Mouse (Mus musculus): Measurements from ENCODE around the gene Lilra5. TPM values are rescaled to one million over a fixed set of nuclear protein-coding genes. Genes with fewer than 3 reads are reported as not detected.
"Not testable (repeated sequence)": the region's sequence is repeated elsewhere in the genome, so short reads cannot be mapped to it uniquely, and the experiment has no call there.

Lilra5 gene
- polyA plus RNA-seq, 1 experiment from 2014 or later, result 0.13 TPM

- not testable (repeated sequence) for H3K4me2 ChIP-seq; H3K9ac ChIP-seq; H3K4me3 ChIP-seq; H3K27ac ChIP-seq; ATAC-seq (replicated peaks); H3K27me3 ChIP-seq (replicated peaks); H3K9me3 ChIP-seq; H3K36me3 ChIP-seq (replicated peaks); H3K4me1 ChIP-seq
- 91% methylated on average over 10 of the region's 10 CpGs for WGBS
These were observed 37.9 kb downstream of the Lilra5 start for GRCm38 (mm10) chr7:4275500-4275899.

GRCm38 (mm10) chr7:4292638-4293037 lies 55.1 kb downstream of the Lilra5 start:
- H3K27ac ChIP-seq, result no peak overlapping the region
- no peak for ATAC-seq (replicated peaks)
- WGBS, result 73% methylated on average over 5 of the region's 5 CpGs
- no peaks in the 10 kb centered on the region for H3K36me3 ChIP-seq (replicated peaks)
- H3K9me3 ChIP-seq, result 0 out of 2 replicates have a peak, but pooled peaks cover 4% of the 10 kb centered on the region
- H3K4me3 ChIP-seq, result no peak overlapping the region
- no peaks in the 10 kb centered on the region for H3K27me3 ChIP-seq (replicated peaks)
- H3K9ac ChIP-seq, result no peak overlapping the region
- no peak overlapping the region for H3K4me2 ChIP-seq
- H3K4me1 ChIP-seq, result no peaks in the 10 kb centered on the region

Other genes with a start within 250 kb of the Lilra5 start
- gene Lair1, start 174.6 kb upstream of the Lilra5 start, polyA plus RNA-seq (2015; fragmentation: Nextera tagmentation; extraction: Ambion mirVana), result 1.7 and 1.9 TPM in 2 replicates
- 115 and 144 TPM in 2 replicates for gene Ttyh1, start 118.3 kb upstream of the Lilra5 start, polyA plus RNA-seq (2015; fragmentation: Nextera tagmentation; extraction: Ambion mirVana)
- gene Leng8, start 100.7 kb upstream of the Lilra5 start, polyA plus RNA-seq (2015; fragmentation: Nextera tagmentation; extraction: Ambion mirVana), result 102 and 104 TPM in 2 replicates
- gene Leng9, start 87.4 kb upstream of the Lilra5 start, polyA plus RNA-seq (2015; fragmentation: Nextera tagmentation; extraction: Ambion mirVana), result 5.2 and 6.0 TPM in 2 replicates
- gene Cdc42ep5, start 72.9 kb upstream of the Lilra5 start, polyA plus RNA-seq (2015; fragmentation: Nextera tagmentation; extraction: Ambion mirVana), result 6.2 and 6.4 TPM in 2 replicates
- gene Ncr1, start 100.0 kb downstream of the Lilra5 start, polyA plus RNA-seq (2015; fragmentation: Nextera tagmentation; extraction: Ambion mirVana), result not detected in 2 replicates
- gene Gp6, start 160.0 kb downstream of the Lilra5 start, polyA plus RNA-seq (2015; fragmentation: Nextera tagmentation; extraction: Ambion mirVana), result 0.18 TPM in 1 of 2 replicates, not detected in the other
- gene Rdh13, start 207.9 kb downstream of the Lilra5 start, polyA plus RNA-seq (2015; fragmentation: Nextera tagmentation; extraction: Ambion mirVana), result 44.4 and 46.5 TPM in 2 replicates
- 13.1 and 13.2 TPM in 2 replicates for gene Eps8l1, start 222.9 kb downstream of the Lilra5 start, polyA plus RNA-seq (2015; fragmentation: Nextera tagmentation; extraction: Ambion mirVana)

Data from midbrain, embryonic 15.5 days (tissue).